Mouse (Mus musculus) C2C12 (cell line): Measurements from ENCODE around the gene 1700025C18Rik. TPM values are rescaled to one million over a fixed set of nuclear protein-coding genes. Genes with fewer than 3 reads are reported as not detected.

Experiments
- H3K27me3 ChIP-seq: one replicate; pipeline ENCODE4 v1.6.1; 2011; ENCODE audit not compliant: control insufficient read depth, insufficient read depth, insufficient read length
- H3K36me3 ChIP-seq: one replicate; pipeline ENCODE4 v1.6.1; 2011; ENCODE audit not compliant: control insufficient read depth, insufficient read depth
- H3K4me3 ChIP-seq: one replicate; pipeline ENCODE4 v1.5.1; 2011; ENCODE audit warnings: mild to moderate bottlenecking, control low read depth; ENCODE audit not compliant: poor library complexity, insufficient read depth, severe bottlenecking
- H3K79me2 ChIP-seq: one replicate; pipeline ENCODE4 v1.6.1; 2011; ENCODE audit not compliant: control insufficient read depth, insufficient read depth
- H3K79me3 ChIP-seq: one replicate; pipeline ENCODE4 v1.6.1; 2011; ENCODE audit warnings: low read depth, control low read depth
- H3ac ChIP-seq: one replicate; pipeline ENCODE3; 2011; ENCODE audit warnings: low read depth; ENCODE audit not compliant: control insufficient read depth, insufficient read length
- CEBPB ChIP-seq: IDR thresholded peaks from one replicate; pipeline ENCODE4 v1.6.1; 2011; ENCODE audit warnings: low read depth, mild to moderate bottlenecking, control low read depth, moderate library complexity
- CTCF ChIP-seq: IDR thresholded peaks from one replicate; pipeline ENCODE4 v1.5.1; 2011; ENCODE audit not compliant: control insufficient read depth, insufficient read depth, insufficient read length
- FOSL1 ChIP-seq: IDR thresholded peaks from one replicate; pipeline ENCODE4 v1.8.0; 2011; ENCODE audit warnings: mild to moderate bottlenecking, low read length; ENCODE audit not compliant: poor library complexity, insufficient read depth, severe bottlenecking
- MAX ChIP-seq: IDR thresholded peaks from one replicate; pipeline ENCODE4 v1.6.1; 2011; ENCODE audit warnings: mild to moderate bottlenecking, control low read depth
- MYOD1 ChIP-seq: IDR thresholded peaks from one replicate; pipeline ENCODE4 v1.6.1; 2011; ENCODE audit warnings: low read depth; ENCODE audit not compliant: control insufficient read depth, insufficient read length
- MYOG ChIP-seq: IDR thresholded peaks from one replicate; pipeline ENCODE4 v1.6.1; 2011; ENCODE audit not compliant: control insufficient read depth, insufficient read length; ENCODE audit errors: extremely low read depth
- USF1 ChIP-seq: IDR thresholded peaks from one replicate; pipeline ENCODE4 v1.6.1; 2011; ENCODE audit warnings: low read depth, mild to moderate bottlenecking, control low read depth, moderate library complexity
- polyA plus RNA-seq: library from polyadenylated mRNA; unstranded; fragments of >200 nt; fragmentation: generic; extraction: Trizol; gene quantifications from one replicate; pipeline ENCODE4 v1.2.1, GENCODE M21; 2012; ENCODE audit warnings: missing spikeins

Gene 1700025C18Rik
- polyA plus RNA-seq, 1 experiment, result not detected

- Histone ChIP-seq H3K36me3 (no peaks in the 10 kb centered on the region), H3ac (no peak overlapping the region), H3K4me3 (no peak overlapping the region), H3K79me2 (no peaks in the 10 kb centered on the region), H3K79me3 (no peaks in the 10 kb centered on the region), H3K27me3 (peaks cover 86% of the 10 kb centered on the region)
- no peak for TF ChIP-seq FOSL1
- TF ChIP-seq USF1, result no peak
- no peak for TF ChIP-seq MAX
- TF ChIP-seq CEBPB, result no peak
- TF ChIP-seq CTCF, result no peak
- no peak for TF ChIP-seq MYOG
- TF ChIP-seq MYOD1, result no peak
Observed at GRCm38 (mm10) chr2:165121206-165121840, 30.8 kb upstream of the 1700025C18Rik start.

- H3K4me3 ChIP-seq, result no peak overlapping the region
- H3K27me3 ChIP-seq, result peaks cover 86% of the 10 kb centered on the region
- H3K79me2 ChIP-seq, result no peaks in the 10 kb centered on the region
- no peaks in the 10 kb centered on the region for H3K79me3 ChIP-seq
- no peaks in the 10 kb centered on the region for H3K36me3 ChIP-seq
- TF ChIP-seq USF1 (no peak), MYOD1 (no peak)
- no peak overlapping the region for H3ac ChIP-seq
Observed at GRCm38 (mm10) chr2:165120765-165121164, 30.2 kb upstream of the 1700025C18Rik start.

DNA sequence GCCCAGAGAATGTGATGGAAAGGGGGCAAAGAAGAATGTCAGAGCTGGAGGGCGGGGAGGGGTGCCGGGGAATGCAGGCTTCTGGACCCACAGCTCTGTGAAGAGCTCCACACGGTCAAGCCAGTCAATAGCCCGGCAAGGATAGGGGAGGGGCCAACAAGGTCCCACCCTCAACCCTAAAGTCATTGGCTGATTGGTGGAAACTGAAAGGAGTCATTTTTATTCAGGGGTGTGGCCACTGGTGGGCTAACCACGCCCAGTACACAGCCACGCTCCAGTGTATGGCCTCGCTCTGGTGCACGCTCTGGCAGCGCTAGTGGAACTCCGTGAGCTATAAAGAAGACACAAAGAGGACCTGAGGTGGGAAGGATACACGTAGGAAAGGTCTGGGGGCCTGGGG lies 23.2 kb upstream of the 1700025C18Rik start:
- H3K36me3 ChIP-seq, result no peaks in the 10 kb centered on the region
- peaks cover 80% of the 10 kb centered on the region for H3K27me3 ChIP-seq
- no peak overlapping the region for H3K4me3 ChIP-seq
- no peaks in the 10 kb centered on the region for H3K79me3 ChIP-seq
- no peak for TF ChIP-seq MAX
- no peak for TF ChIP-seq MYOG
- TF ChIP-seq MYOD1, result no peak
- no peak for TF ChIP-seq CTCF
- TF ChIP-seq CEBPB, result no peak
- no peak for TF ChIP-seq USF1
- TF ChIP-seq FOSL1, result no peak
- H3K79me2 ChIP-seq, result no peaks in the 10 kb centered on the region
- H3ac ChIP-seq, result no peak overlapping the region

GRCm38 (mm10) chr2:165112149-165112548 lies 21.6 kb upstream of the 1700025C18Rik start:
- Histone ChIP-seq H3K36me3 (no peaks in the 10 kb centered on the region), H3K27me3 (peaks cover 79% of the 10 kb centered on the region), H3K79me2 (no peaks in the 10 kb centered on the region), H3ac (no peak overlapping the region), H3K4me3 (no peak overlapping the region), H3K79me3 (no peaks in the 10 kb centered on the region)
- TF ChIP-seq USF1 (no peak), MYOD1 (no peak), MYOG (no peak), FOSL1 (no peak), CEBPB (no peak), MAX (no peak), CTCF (no peak)

GRCm38 (mm10) chr2:165106585-165106984 lies 16.0 kb upstream of the 1700025C18Rik start:
- Histone ChIP-seq H3K27me3 (peaks cover 84% of the 10 kb centered on the region), H3ac (no peak overlapping the region), H3K79me2 (no peaks in the 10 kb centered on the region), H3K79me3 (no peaks in the 10 kb centered on the region), H3K4me3 (no peak overlapping the region), H3K36me3 (no peaks in the 10 kb centered on the region)
- no peak for TF ChIP-seq CEBPB
- TF ChIP-seq MYOD1, result no peak
- TF ChIP-seq USF1, result no peak
- TF ChIP-seq MYOG, result no peak
- no peak for TF ChIP-seq CTCF
- no peak for TF ChIP-seq FOSL1
- no peak for TF ChIP-seq MAX

GRCm38 (mm10) chr2:165105513-165106079 lies 15.0 kb upstream of the 1700025C18Rik start:
- Histone ChIP-seq H3K79me3 (no peaks in the 10 kb centered on the region), H3K27me3 (peaks cover 91% of the 10 kb centered on the region), H3K4me3 (no peak overlapping the region), H3K79me2 (no peaks in the 10 kb centered on the region), H3ac (no peak overlapping the region), H3K36me3 (no peaks in the 10 kb centered on the region)
- no peak for TF ChIP-seq MYOG
- TF ChIP-seq USF1, result no peak
- no peak for TF ChIP-seq MAX
- TF ChIP-seq FOSL1, result no peak
- no peak for TF ChIP-seq CEBPB
- no peak for TF ChIP-seq MYOD1
- no peak for TF ChIP-seq CTCF
